Mouse (Mus musculus) C2C12 (cell line): ENCODE data around the gene Lyrm1.

Source experiments
- CEBPB ChIP-seq: IDR thresholded peaks from one replicate; pipeline ENCODE4 v1.6.1; 2011; ENCODE audit warnings: low read depth, mild to moderate bottlenecking, control low read depth, moderate library complexity
- CTCF ChIP-seq: IDR thresholded peaks from one replicate; pipeline ENCODE4 v1.5.1; 2011; ENCODE audit not compliant: control insufficient read depth, insufficient read depth, insufficient read length
- MAX ChIP-seq: IDR thresholded peaks from one replicate; pipeline ENCODE4 v1.6.1; 2011; ENCODE audit warnings: mild to moderate bottlenecking, control low read depth
- MYOD1 ChIP-seq: IDR thresholded peaks from one replicate; pipeline ENCODE4 v1.6.1; 2011; ENCODE audit warnings: low read depth; ENCODE audit not compliant: control insufficient read depth, insufficient read length
- USF1 ChIP-seq: IDR thresholded peaks from one replicate; pipeline ENCODE4 v1.6.1; 2011; ENCODE audit warnings: low read depth, mild to moderate bottlenecking, control low read depth, moderate library complexity

- TF ChIP-seq CTCF = no peak
- no peak for TF ChIP-seq MAX
- TF ChIP-seq MYOD1 = no peak
- no peak for TF ChIP-seq USF1
- no peak for TF ChIP-seq CEBPB
Measured at GRCm38 (mm10) chr7:119881229-119881628, 14.4 kb upstream of the Lyrm1 start.
